Mouse (Mus musculus): ENCODE data around the gene Dctn2. TPM values are rescaled to one million over a fixed set of nuclear protein-coding genes. Genes with fewer than 3 reads are reported as not detected.

The Dctn2 gene
- total RNA-seq, 2 experiments from 2014 or later = 253 to 259 TPM

Other genes with a start within 250 kb of the Dctn2 start
- gene Tsfm, start 235.5 kb upstream of the Dctn2 start, total RNA-seq (2021) = 10 to 100 TPM; 28.0 to 29.0 TPM
- 10 to 100 TPM; 11.2 to 12.6 TPM for gene Mettl1, start 225.0 kb upstream of the Dctn2 start, total RNA-seq (2021)
- gene Eef1akmt3, start 224.9 kb upstream of the Dctn2 start, total RNA-seq (2021) = under 1 TPM; 0.17 to 0.38 TPM
- gene Cyp27b1, start 218.1 kb upstream of the Dctn2 start, total RNA-seq (2021) = 1 to 10 TPM in 1 of 2 experiments, under 1 TPM in 1; 0.91 to 1.2 TPM
- 10 to 100 TPM; 20.5 to 21.9 TPM for gene March9, start 206.2 kb upstream of the Dctn2 start, total RNA-seq (2021)
- 10 to 100 TPM; 83.9 to 91.1 TPM for gene Cdk4, start 202.8 kb upstream of the Dctn2 start, total RNA-seq (2021)
- 10 to 100 TPM; 60.3 to 60.7 TPM for gene Tspan31, start 196.1 kb upstream of the Dctn2 start, total RNA-seq (2021)
- 100 to 1,000 TPM; 807 to 841 TPM for gene Agap2, start 191.1 kb upstream of the Dctn2 start, total RNA-seq (2021)
- gene Os9, start 145.2 kb upstream of the Dctn2 start, total RNA-seq (2021) = 100 to 1,000 TPM; 105 to 107 TPM
- gene B4galnt1, start 101.1 kb upstream of the Dctn2 start, total RNA-seq (2021) = 100 to 1,000 TPM; 122 to 124 TPM
- 10 to 100 TPM; 10.2 to 13.5 TPM for gene Slc26a10, start 85.7 kb upstream of the Dctn2 start, total RNA-seq (2021)
- 100 to 1,000 TPM; 338 to 373 TPM for gene Arhgef25, start 76.3 kb upstream of the Dctn2 start, total RNA-seq (2021)
- 100 to 1,000 TPM; 210 to 217 TPM for gene Dtx3, start 70.6 kb upstream of the Dctn2 start, total RNA-seq (2021)
- gene Pip4k2c, start 54.8 kb upstream of the Dctn2 start, total RNA-seq (2021) = 100 to 1,000 TPM; 103 to 114 TPM
- gene Kif5a, start 3.0 kb upstream of the Dctn2 start, total RNA-seq (2021) = 100 to 1,000 TPM; 839 to 860 TPM
- 10 to 100 TPM; 48.1 to 53.2 TPM for gene Mbd6, start 22.6 kb downstream of the Dctn2 start, total RNA-seq (2021)
- gene Mars, start 45.4 kb downstream of the Dctn2 start, total RNA-seq (2021) = 10 to 100 TPM; 55.2 to 57.5 TPM
- under 1 TPM; 0.84 to 0.92 TPM for gene Arhgap9, start 55.6 kb downstream of the Dctn2 start, total RNA-seq (2021)
- gene Gli1, start 75.6 kb downstream of the Dctn2 start, total RNA-seq (2021) = 1 to 10 TPM; 1.5 to 2.0 TPM
- not detected for gene Inhbe, start 88.0 kb downstream of the Dctn2 start, total RNA-seq (2021)
- not detected for gene Inhbc, start 104.1 kb downstream of the Dctn2 start, total RNA-seq (2021)
- 100 to 1,000 TPM; 164 to 167 TPM for gene R3hdm2, start 114.0 kb downstream of the Dctn2 start, total RNA-seq (2021)
- gene Stac3, start 235.3 kb downstream of the Dctn2 start, total RNA-seq (2021) = 1 to 10 TPM; 2.4 to 3.5 TPM
- gene Ndufa4l2, start 248.6 kb downstream of the Dctn2 start, total RNA-seq (2021) = 1 to 10 TPM; 3.6 to 3.8 TPM

Data from layer of hippocampus, adult 18-20 months (tissue).